Mouse (Mus musculus) forebrain, embryonic 16.5 days (tissue): Measurements from ENCODE around the gene 1700028P14Rik. TPM values are rescaled to one million over a fixed set of nuclear protein-coding genes. Genes with fewer than 3 reads are reported as not detected.

Source experiments
- ATAC-seq: fragments of 200-750 bp; cut with Nextera tagmentation; 2 replicates; pipeline ENCODE4 v1.8.0; 2017; ENCODE audit warnings: mild to moderate bottlenecking, moderate library complexity
- H3K27ac ChIP-seq: fragments of 300-500 bp; sonication (generic); 2 replicates; pipeline ENCODE4 v1.5.1; 2014; ENCODE audit warnings: low read length, control low read depth
- H3K27me3 ChIP-seq: fragments of 300-500 bp; sonication (generic); replicated peaks from 2 replicates; pipeline ENCODE4 v1.6.1; 2014; ENCODE audit warnings: low read length; ENCODE audit not compliant: control insufficient read depth, insufficient read depth
- H3K36me3 ChIP-seq: fragments of 300-500 bp; sonication (generic); 2 replicates; pipeline ENCODE4 v1.6.1; 2014; ENCODE audit not compliant: control insufficient read depth, insufficient read depth
- H3K4me1 ChIP-seq: fragments of 300-500 bp; sonication (generic); replicated peaks from 2 replicates; pipeline ENCODE4 v1.6.1; 2014; ENCODE audit warnings: low read length; ENCODE audit not compliant: control insufficient read depth, insufficient read depth
- H3K4me2 ChIP-seq: fragments of 300-500 bp; sonication (generic); 2 replicates; pipeline ENCODE4 v1.6.1; 2014; ENCODE audit warnings: mild to moderate bottlenecking, low read length, control low read depth
- H3K4me3 ChIP-seq: fragments of 300-500 bp; sonication (generic); replicated peaks from 2 replicates; pipeline ENCODE4 v1.5.1; 2014; ENCODE audit warnings: mild to moderate bottlenecking, low read length, control low read depth
- H3K9ac ChIP-seq: fragments of 300-500 bp; sonication (generic); replicated peaks from 2 replicates; pipeline ENCODE4 v1.6.1; 2014; ENCODE audit warnings: low read depth, low read length, control low read depth
- H3K9me3 ChIP-seq: fragments of 300-500 bp; sonication (generic); 2 replicates; pipeline ENCODE4 v1.6.1; 2016; ENCODE audit warnings: low read length; ENCODE audit not compliant: control insufficient read depth
- WGBS: fragments of 180-500 bp; shearing (Covaris S2); extraction: QIAGEN DNeasy Blood & Tissue Kit; methylation state at CpG from one replicate; pipeline ENCODE4 v1.1.7; 2014; 5-methylcytosine and 5-hydroxymethylcytosine counted together
- polyA plus RNA-seq: library from polyadenylated mRNA; unstranded; fragments of >200 nt; fragmentation: Nextera tagmentation; extraction: Ambion mirVana; gene quantifications from 2 replicates; pipeline ENCODE4 v1.2.1, GENCODE M21; 2015

Gene 1700028P14Rik
- polyA plus RNA-seq, 1 experiment from 2014 or later: 0.42 TPM

- Histone ChIP-seq H3K4me2 (no peak overlapping the region), H3K9me3 (no peaks in the 10 kb centered on the region), H3K27ac (no peak overlapping the region), H3K27me3 (no peaks in the 10 kb centered on the region), H3K4me1 (no peaks in the 10 kb centered on the region), H3K36me3 (no peaks in the 10 kb centered on the region), H3K9ac (no peak overlapping the region), H3K4me3 (no peak overlapping the region)
- whole genome bisulfite sequencing: 87% methylated on average over 4 of the region's 4 CpGs
- ATAC-seq: no peak
Observed at GRCm38 (mm10) chr19:23521831-23522230, 130.8 kb downstream of the 1700028P14Rik start.

GRCm38 (mm10) chr19:23521071-23521470 is 131.5 kb downstream of the 1700028P14Rik start:
- ATAC-seq: no peak
- 88% methylated on average over 8 of the region's 8 CpGs for WGBS
- H3K9me3 ChIP-seq: no peaks in the 10 kb centered on the region
- H3K27ac ChIP-seq: no peak overlapping the region
- no peak overlapping the region for H3K4me3 ChIP-seq
- no peaks in the 10 kb centered on the region for H3K36me3 ChIP-seq
- H3K9ac ChIP-seq: no peak overlapping the region
- H3K4me2 ChIP-seq: no peak overlapping the region
- H3K4me1 ChIP-seq: no peaks in the 10 kb centered on the region
- no peaks in the 10 kb centered on the region for H3K27me3 ChIP-seq

- no peak for ATAC-seq
- no peak overlapping the region for H3K9ac ChIP-seq
- no peaks in the 10 kb centered on the region for H3K4me1 ChIP-seq
- H3K27ac ChIP-seq: no peak overlapping the region
- no peak overlapping the region for H3K4me2 ChIP-seq
- no peaks in the 10 kb centered on the region for H3K36me3 ChIP-seq
- no peaks in the 10 kb centered on the region for H3K9me3 ChIP-seq
- H3K4me3 ChIP-seq: no peak overlapping the region
- H3K27me3 ChIP-seq: no peaks in the 10 kb centered on the region
- WGBS: 88% methylated on average over 5 of the region's 5 CpGs
Observed at GRCm38 (mm10) chr19:23520629-23521028, 132.0 kb downstream of the 1700028P14Rik start.

GRCm38 (mm10) chr19:23518477-23518876 is 134.1 kb downstream of the 1700028P14Rik start:
- no peaks in the 10 kb centered on the region for H3K27me3 ChIP-seq
- H3K9me3 ChIP-seq: no peaks in the 10 kb centered on the region
- H3K36me3 ChIP-seq: no peaks in the 10 kb centered on the region
- no peak overlapping the region for H3K4me3 ChIP-seq
- no peak for ATAC-seq
- WGBS: 74% methylated on average over 5 of the region's 5 CpGs
- H3K4me1 ChIP-seq: no peaks in the 10 kb centered on the region
- H3K9ac ChIP-seq: no peak overlapping the region
- H3K27ac ChIP-seq: no peak overlapping the region
- no peak overlapping the region for H3K4me2 ChIP-seq

- ATAC-seq: no peak
- no peaks in the 10 kb centered on the region for H3K27me3 ChIP-seq
- no peak overlapping the region for H3K4me3 ChIP-seq
- H3K9me3 ChIP-seq: no peaks in the 10 kb centered on the region
- H3K9ac ChIP-seq: no peak overlapping the region
- WGBS: 50% methylated on average over 2 of the region's 2 CpGs
- peaks cover 11% of the 10 kb centered on the region for H3K4me1 ChIP-seq
- no peaks in the 10 kb centered on the region for H3K36me3 ChIP-seq
- H3K27ac ChIP-seq: no peak overlapping the region
- no peak overlapping the region for H3K4me2 ChIP-seq
Observed at GRCm38 (mm10) chr19:23511303-23511702, 141.3 kb downstream of the 1700028P14Rik start.

Other genes starting within 250 kb of the 1700028P14Rik start
- 1.3 and 1.5 TPM in 2 replicates for gene Mamdc2, start 204.4 kb downstream of the 1700028P14Rik start, polyA plus RNA-seq
- gene Ptar1, start 34.6 kb upstream of the 1700028P14Rik start, polyA plus RNA-seq: 3.0 and 3.1 TPM in 2 replicates
- 5.5 and 6.6 TPM in 2 replicates for gene Apba1, start 106.1 kb upstream of the 1700028P14Rik start, polyA plus RNA-seq